Mouse (Mus musculus) 3134 (cell line): ENCODE measurements around the gene Sdk2.

Experiments used
- DNase-seq: peaks from one replicate; pipeline ENCODE4 v3.0.0-alpha.2; 2011; ENCODE audit warnings: low spot score; ENCODE audit not compliant: insufficient read length; ENCODE audit errors: extremely low read depth

Sdk2 gene

GRCm38 (mm10) chr11:113750571-113751483, 316.0 kb downstream of the Sdk2 start:
- DNase-seq: peak; percentile 88

- DNase-seq: peak; percentile 32
Measured at GRCm38 (mm10) chr11:113749749-113750351, 317.0 kb downstream of the Sdk2 start.

DNA sequence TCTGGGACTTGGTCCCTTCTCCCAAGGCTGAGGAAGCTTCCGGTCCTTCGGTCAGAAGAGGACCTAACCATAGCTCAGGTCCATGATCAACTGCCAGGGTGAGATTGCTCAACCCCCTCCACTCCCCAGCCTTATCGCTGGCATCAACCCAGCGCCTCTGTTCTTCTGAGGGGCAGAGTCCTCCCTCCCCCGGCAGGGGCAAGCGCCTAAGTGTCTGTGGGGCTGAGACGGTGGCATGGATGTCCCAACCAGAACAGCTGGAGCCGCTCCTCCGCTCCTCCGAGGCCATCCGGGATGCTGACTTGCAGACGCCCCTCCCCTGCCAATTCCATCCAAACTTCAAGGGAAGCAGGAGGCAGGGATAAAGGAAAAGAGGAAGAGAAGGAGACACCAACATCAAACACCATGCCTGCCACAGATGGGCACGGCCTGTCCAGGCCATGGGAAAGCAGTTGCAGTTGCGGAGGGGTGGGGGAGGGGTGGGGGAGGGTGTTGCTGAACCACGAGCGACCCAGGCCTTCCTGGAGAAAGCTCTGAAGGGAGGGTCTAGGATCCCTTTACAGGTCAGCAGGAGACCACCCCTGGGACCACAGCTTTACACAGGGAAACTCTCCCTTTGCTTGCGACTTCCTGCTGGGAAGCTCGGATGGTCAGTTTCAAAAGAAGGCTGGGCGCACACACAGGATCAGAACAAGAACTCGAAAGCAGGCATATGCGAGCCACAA, 317.9 kb downstream of the Sdk2 start:
- DNase-seq: no peak

DNA sequence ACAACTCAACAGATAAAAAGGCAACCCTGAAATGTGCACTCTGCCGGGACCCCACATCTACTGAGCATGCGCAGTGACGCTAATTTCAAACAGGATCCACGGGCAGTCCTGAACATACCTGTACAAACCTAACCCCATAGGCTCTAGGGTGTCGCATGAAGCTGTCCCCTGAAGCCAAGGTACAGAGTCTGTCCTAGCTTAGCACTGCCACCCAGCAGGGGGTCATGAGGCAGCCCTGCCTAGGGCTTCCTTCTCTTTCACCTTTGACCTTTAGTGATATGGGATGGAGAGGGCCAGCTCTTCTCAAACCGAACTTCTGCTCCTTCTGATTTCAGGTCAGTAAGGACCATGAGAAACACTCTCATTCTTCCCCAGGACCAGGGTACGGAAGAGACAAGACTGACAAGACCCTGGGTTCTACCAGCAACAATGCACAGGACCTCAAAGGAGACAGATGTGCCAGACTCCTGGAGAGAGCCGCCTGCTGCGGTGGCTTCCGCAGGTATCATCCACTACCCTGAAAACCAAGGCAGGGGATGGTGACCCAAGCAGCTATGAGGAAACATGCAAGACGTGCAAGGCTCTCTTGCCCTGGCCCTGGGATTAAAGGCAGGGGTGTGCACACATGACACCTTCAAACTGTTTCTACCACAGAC, 319.0 kb downstream of the Sdk2 start:
- no peak for DNase-seq

DNA sequence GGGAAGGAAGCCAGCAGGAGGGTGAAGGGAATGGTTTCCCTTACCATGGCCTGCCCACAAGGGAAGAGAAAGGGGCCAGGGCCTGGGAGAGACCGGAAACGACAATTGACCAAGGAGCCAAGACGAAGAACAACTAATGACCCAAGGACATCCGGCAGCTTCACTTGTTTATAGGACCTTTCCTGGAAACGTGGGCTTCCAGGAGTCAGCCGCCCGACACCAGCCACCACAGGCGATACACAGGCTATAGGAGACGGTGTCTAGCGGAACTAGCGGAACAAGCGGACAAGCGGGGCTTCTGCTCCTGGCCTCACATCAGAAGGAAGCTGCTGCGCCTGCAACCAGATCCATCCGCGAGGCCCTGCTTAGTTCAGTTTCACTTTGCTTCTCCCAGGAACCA, 319.8 kb downstream of the Sdk2 start:
- DNase-seq: no peak

DNA sequence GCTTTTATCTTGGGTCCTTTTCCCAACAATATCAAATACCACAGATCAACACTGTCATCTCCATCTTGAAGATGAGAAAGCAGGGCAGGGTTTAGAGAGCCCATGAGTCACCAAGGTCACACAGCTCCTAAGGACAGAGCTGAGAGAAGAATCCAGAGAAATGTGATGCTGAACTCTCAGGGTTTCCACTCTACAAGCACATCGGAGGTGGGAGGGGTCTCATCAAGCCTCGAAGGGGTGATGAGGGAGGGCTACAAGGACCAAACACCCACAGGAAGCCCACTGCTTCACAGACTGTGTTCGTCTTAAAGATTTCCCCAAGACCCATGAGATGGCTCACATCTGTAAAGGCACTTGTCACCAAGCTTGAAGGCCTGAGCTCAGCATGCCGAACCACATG, 320.9 kb downstream of the Sdk2 start:
- DNase-seq: no peak

DNA sequence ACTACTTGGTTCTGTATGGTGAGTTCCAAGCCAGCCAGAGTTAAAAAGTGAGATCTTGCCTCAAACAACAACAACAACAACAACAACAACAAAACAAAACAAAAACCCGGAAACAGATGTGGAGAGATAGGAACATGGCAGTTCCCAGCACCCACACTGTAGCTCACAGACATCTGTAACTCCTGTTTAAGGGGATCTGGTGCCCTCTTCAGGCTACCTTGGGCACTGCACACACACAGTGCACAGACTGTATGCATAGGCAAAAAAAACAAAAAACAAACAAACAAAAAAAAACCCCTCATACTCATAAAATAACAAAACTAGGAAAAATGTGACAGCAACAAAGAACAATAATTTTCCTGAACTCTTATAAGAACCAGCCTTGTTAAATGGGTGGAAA, 323.8 kb downstream of the Sdk2 start:
- DNase-seq: no peak

GRCm38 (mm10) chr11:113740100-113740499, 326.7 kb downstream of the Sdk2 start:
- DNase-seq: no peak

- DNase-seq: peak; percentile 37
Measured at GRCm38 (mm10) chr11:113739213-113739612, 327.6 kb downstream of the Sdk2 start.

DNA sequence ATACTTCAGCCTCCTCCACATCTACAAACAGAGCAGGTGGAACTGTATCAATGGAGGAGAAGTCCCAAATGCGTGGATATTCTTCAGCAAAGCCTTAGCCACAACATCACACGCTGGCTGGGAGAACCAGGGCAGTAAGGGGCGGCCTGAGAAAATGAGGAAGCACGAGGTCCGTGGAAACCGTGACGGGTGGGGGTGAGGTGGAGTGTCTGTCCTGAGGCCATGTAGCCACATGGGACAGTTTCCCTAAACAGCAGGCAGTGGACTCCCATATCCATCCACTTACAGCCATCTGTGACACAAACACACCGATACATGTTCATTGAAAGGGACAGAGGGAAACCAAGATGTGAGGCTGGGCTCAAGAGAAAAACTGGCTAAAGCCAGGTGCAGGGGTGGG, 328.9 kb downstream of the Sdk2 start:
- no peak for DNase-seq

- DNase-seq: no peak
Measured at GRCm38 (mm10) chr11:113737553-113737854, 329.3 kb downstream of the Sdk2 start.

DNA sequence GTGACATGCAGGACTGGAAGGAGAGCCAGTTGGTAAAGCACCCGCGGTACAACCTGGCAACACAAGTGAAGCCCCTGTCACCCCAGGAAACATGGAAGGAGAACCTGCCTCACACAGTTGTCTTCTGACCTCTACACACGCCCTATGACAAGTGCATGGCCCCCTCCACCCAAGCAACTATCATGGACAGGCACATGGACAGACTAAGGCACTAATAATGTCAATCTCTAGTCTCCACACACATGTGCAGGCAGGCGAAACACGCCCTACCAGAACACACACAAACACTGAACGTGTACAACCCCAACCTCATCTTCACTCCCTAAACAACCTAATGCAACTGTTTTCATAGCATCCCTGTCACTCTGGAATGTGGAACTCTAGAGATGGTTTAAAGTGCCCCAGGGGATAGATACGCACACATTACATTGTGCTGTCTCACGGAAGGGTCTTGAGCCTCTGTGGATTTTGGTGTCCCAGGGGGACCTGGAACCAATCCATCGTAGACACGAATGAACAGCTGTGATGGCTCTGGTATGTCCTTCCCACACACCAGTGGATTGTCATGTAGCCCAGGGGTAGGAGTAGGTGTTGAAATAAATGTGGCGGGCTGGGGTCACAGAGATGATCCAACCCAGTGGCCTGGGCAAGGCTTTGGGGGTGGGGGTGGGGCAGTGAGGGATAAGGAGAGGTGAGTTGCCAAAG, 329.8 kb downstream of the Sdk2 start:
- no peak for DNase-seq

GRCm38 (mm10) chr11:113735151-113735550, 331.7 kb downstream of the Sdk2 start:
- DNase-seq: peak; percentile 52

- peak; percentile 80 for DNase-seq
Measured at GRCm38 (mm10) chr11:113733631-113734364, 333.0 kb downstream of the Sdk2 start.

- peak; percentile 47 for DNase-seq
Measured at GRCm38 (mm10) chr11:113731945-113732612, 334.8 kb downstream of the Sdk2 start.

GRCm38 (mm10) chr11:113730879-113731278, 336.0 kb downstream of the Sdk2 start:
- peak; percentile 76 for DNase-seq

DNA sequence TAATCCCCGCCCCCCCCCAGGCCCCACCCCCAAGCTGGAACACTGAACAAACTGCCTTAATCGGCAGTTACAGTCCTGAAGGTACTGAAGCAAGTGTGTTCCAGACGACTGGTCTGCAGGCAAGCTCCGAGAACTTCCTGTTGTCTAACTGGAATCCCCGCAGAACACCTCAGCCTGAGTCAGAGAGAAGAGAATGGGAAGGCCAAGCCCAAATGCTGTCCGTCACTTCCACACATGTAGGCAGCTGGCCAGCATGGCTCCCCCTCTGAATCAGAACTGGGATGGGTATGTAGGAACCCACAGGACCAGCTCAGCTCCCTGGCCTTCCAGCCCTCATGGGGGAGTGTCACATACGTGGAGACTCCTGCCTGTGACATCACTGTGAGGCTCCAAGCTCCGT, 336.9 kb downstream of the Sdk2 start:
- peak; percentile 87 for DNase-seq

GRCm38 (mm10) chr11:113729239-113729638, 337.6 kb downstream of the Sdk2 start:
- DNase-seq: no peak

GRCm38 (mm10) chr11:113727992-113728391, 338.9 kb downstream of the Sdk2 start:
- DNase-seq: no peak
